Mouse (Mus musculus): ENCODE measurements at regions not wholly inside any gene's neighbourhood (a gene's known extent, or its start where the extent isn't known, plus 50 kb on each side); places are given as distances from the start of the nearest gene placed in this dataset.

- ATAC-seq (replicated peaks; ENCODE audit: low FRiP score, low read depth): no peak
- Histone ChIP-seq H3K4me2 (ENCODE audit: low read length) (no peak overlapping the region), H3K27ac (no peak overlapping the region), H3K36me3 (ENCODE audit: insufficient read depth, low read length) (no peaks in the 10 kb centered on the region), H3K4me3 (replicated peaks; ENCODE audit: low read depth, low read length) (no peak overlapping the region), H3K27me3 (ENCODE audit: insufficient read depth, low read length) (no peaks in the 10 kb centered on the region), H3K9ac (ENCODE audit: low read depth, low read length) (no peak overlapping the region), H3K9me3 (replicated peaks; ENCODE audit: low read length) (no peaks in the 10 kb centered on the region), H3K4me1 (replicated peaks; ENCODE audit: insufficient read depth, low read length) (no peaks in the 10 kb centered on the region)
- WGBS: 50% methylated on average over 1 of the region's 1 CpGs
- TF ChIP-seq CTCF (IDR thresholded peaks at IDR 0.05; ENCODE audit: low read depth): no peak
- no peak for DNase-seq (ENCODE audit: low spot score)
Measured at GRCm38 (mm10) chr15:51265971-51266370, 2618.7 kb upstream of the Gm7489 start.

DNA sequence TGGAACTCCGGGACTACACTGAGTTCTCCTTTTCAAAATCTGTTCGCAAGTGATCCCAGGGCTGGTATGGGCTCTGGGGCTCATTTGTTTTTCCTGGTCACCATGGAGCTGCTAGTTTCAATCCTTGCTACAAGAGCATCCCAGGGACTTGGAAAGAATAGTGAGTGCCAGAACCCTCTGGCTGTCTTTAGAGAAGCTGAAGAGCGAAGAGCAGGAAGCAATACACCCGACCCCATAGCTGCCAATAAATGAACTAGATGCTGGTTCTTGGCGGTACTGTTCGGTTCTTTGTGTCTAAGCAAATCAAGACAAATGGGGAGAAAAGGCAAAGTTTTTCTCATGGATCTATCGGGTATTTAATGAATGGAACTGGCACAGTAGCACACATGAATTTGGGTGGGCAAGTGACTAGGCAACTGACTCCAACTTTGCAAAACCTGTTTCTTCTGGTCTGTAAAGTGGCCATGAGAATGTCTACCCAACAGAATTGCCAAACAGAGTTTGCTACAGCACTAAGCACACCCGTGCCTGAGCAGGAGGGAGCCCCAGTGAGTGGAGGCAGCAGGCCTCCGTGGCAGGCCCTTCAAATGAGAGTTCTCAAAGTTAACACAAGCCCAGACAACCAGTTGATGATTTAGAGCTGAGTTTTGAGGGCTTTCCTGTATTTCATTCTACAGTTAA, 2612.9 kb upstream of the Gm7489 start:
- WGBS: 84% methylated on average over 9 of the region's 9 CpGs
- H3K9me3 ChIP-seq (replicated peaks; ENCODE audit: low read length): no peaks in the 10 kb centered on the region
- H3K4me1 ChIP-seq (replicated peaks; ENCODE audit: insufficient read depth, low read length): no peaks in the 10 kb centered on the region
- DNase-seq (ENCODE audit: low spot score): no peak
- no peak for ATAC-seq (replicated peaks; ENCODE audit: low FRiP score, low read depth)
- no peak for TF ChIP-seq CTCF (IDR thresholded peaks at IDR 0.05; ENCODE audit: low read depth)
- H3K9ac ChIP-seq (ENCODE audit: low read depth, low read length): no peak overlapping the region
- no peaks in the 10 kb centered on the region for H3K27me3 ChIP-seq (ENCODE audit: insufficient read depth, low read length)
- no peak overlapping the region for H3K27ac ChIP-seq
- no peak overlapping the region for H3K4me3 ChIP-seq (replicated peaks; ENCODE audit: low read depth, low read length)
- no peak overlapping the region for H3K4me2 ChIP-seq (ENCODE audit: low read length)
- no peaks in the 10 kb centered on the region for H3K36me3 ChIP-seq (ENCODE audit: insufficient read depth, low read length)

DNA sequence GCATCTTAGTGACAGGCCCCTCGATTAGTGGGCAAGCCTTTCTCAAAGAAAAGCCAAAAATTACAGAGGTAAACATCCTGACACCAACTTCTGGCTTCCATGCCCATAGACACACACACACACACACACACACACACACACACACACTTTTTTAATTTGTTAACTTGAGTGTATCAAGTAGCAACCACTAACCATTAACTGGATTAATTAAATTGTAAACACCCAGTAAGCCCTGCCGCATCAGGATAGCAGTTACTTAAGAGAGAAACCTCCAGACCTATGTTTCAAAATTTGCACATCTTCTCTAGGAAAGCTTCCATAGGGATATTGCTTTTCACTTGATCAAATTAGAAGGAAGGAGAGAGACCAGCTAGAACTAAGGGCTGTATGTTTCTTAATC, 2599.4 kb upstream of the Gm7489 start:
- H3K9ac ChIP-seq (ENCODE audit: low read depth, low read length): no peak overlapping the region
- no peak overlapping the region for H3K4me3 ChIP-seq (replicated peaks; ENCODE audit: low read depth, low read length)
- ATAC-seq (replicated peaks; ENCODE audit: low FRiP score, low read depth) (no peak), DNase-seq (ENCODE audit: low spot score) (no peak)
- H3K27me3 ChIP-seq (ENCODE audit: insufficient read depth, low read length): no peaks in the 10 kb centered on the region
- H3K27ac ChIP-seq: no peak overlapping the region
- TF ChIP-seq CTCF (IDR thresholded peaks at IDR 0.05; ENCODE audit: low read depth): no peak
- no peaks in the 10 kb centered on the region for H3K9me3 ChIP-seq (replicated peaks; ENCODE audit: low read length)
- H3K36me3 ChIP-seq (ENCODE audit: insufficient read depth, low read length): no peaks in the 10 kb centered on the region
- no peak overlapping the region for H3K4me2 ChIP-seq (ENCODE audit: low read length)
- 63% methylated on average over 2 of the region's 2 CpGs for WGBS
- H3K4me1 ChIP-seq (replicated peaks; ENCODE audit: insufficient read depth, low read length): no peaks in the 10 kb centered on the region

DNA sequence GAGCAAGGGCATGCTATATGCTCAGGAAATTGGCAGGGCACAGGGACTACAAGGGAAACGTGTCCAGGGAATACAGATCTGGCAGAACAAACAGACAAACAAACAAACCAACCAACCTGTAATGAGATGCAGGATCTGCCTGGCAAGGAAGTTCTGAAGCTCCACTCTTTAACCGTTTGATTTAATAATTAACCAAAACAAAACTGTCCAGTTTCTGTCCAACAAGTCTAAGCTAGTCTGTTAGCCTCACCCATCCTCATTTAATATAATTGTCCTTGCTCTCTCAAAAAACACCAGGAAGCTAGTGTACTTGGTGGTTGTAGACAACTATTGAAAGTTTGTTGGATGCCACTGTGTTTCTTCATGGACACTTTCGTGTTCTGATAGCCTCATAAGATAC, 2598.4 kb upstream of the Gm7489 start:
- H3K27ac ChIP-seq: no peak overlapping the region
- no peaks in the 10 kb centered on the region for H3K27me3 ChIP-seq (ENCODE audit: insufficient read depth, low read length)
- H3K4me2 ChIP-seq (ENCODE audit: low read length): no peak overlapping the region
- no peak overlapping the region for H3K4me3 ChIP-seq (replicated peaks; ENCODE audit: low read depth, low read length)
- 50% methylated on average over 3 of the region's 3 CpGs for WGBS
- no peaks in the 10 kb centered on the region for H3K9me3 ChIP-seq (replicated peaks; ENCODE audit: low read length)
- ATAC-seq (replicated peaks; ENCODE audit: low FRiP score, low read depth) (no peak), DNase-seq (ENCODE audit: low spot score) (no peak)
- no peak overlapping the region for H3K9ac ChIP-seq (ENCODE audit: low read depth, low read length)
- TF ChIP-seq CTCF (IDR thresholded peaks at IDR 0.05; ENCODE audit: low read depth): no peak
- no peaks in the 10 kb centered on the region for H3K36me3 ChIP-seq (ENCODE audit: insufficient read depth, low read length)
- no peaks in the 10 kb centered on the region for H3K4me1 ChIP-seq (replicated peaks; ENCODE audit: insufficient read depth, low read length)

DNA sequence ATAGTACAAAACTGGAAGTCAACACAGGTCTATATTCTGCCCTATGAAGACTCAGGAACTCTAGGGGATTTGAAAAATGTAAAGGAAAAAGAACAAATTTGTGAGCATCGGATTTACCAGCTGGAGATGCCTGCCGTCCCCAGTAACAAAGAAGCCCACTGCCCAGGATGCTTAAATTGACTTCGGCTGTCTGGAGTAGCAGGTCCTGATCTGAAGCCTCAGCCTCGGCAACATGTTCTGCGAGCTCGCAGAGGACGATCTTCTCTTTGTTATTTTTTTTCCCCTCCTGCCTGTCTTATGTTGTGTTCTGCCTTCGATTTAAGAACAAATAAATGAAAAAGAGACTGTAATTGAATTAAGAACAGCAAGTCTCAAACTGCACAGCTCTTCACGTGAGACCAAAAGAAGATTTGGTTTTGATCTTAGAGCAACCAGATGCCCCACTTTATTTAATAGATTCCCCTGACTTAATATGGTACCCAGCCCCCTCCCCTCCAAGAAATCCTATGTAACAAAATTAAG, 2595.7 kb upstream of the Gm7489 start:
- Histone ChIP-seq H3K9me3 (replicated peaks; ENCODE audit: low read length) (no peaks in the 10 kb centered on the region), H3K4me3 (replicated peaks; ENCODE audit: low read depth, low read length) (no peak overlapping the region), H3K27ac (no peak overlapping the region), H3K9ac (ENCODE audit: low read depth, low read length) (no peak overlapping the region), H3K4me2 (ENCODE audit: low read length) (no peak overlapping the region), H3K27me3 (ENCODE audit: insufficient read depth, low read length) (no peaks in the 10 kb centered on the region), H3K36me3 (ENCODE audit: insufficient read depth, low read length) (no peaks in the 10 kb centered on the region), H3K4me1 (replicated peaks; ENCODE audit: insufficient read depth, low read length) (no peaks in the 10 kb centered on the region)
- WGBS: 59% methylated on average over 9 of the region's 9 CpGs
- no peak for DNase-seq (ENCODE audit: low spot score)
- TF ChIP-seq CTCF (IDR thresholded peaks at IDR 0.05; ENCODE audit: low read depth): no peak
- ATAC-seq (replicated peaks; ENCODE audit: low FRiP score, low read depth): no peak

DNA sequence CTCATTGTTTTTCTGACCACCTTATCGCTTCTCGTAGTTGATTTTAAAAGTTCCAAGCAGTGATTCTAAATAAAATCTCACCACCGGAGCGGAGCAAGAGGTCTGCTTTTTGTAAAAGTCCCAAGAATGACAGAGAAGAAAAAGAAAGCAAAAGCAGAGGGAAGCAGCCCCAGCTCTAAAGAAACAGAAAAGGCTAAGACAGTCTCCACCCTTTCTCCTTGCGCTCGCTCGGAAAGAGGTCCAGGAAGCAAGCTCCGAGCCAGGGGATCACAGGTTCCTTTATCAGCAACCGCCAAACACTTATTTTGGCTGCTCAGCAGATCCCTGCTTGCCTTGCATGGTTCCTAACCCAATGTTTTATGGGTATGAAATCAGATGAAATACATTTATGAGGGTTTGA, 2594.8 kb upstream of the Gm7489 start:
- 76% methylated on average over 9 of the region's 9 CpGs for WGBS
- DNase-seq (ENCODE audit: low spot score): no peak
- ATAC-seq (replicated peaks; ENCODE audit: low FRiP score, low read depth): no peak
- Histone ChIP-seq H3K4me2 (ENCODE audit: low read length) (no peak overlapping the region), H3K27ac (no peak overlapping the region), H3K36me3 (ENCODE audit: insufficient read depth, low read length) (no peaks in the 10 kb centered on the region), H3K4me3 (replicated peaks; ENCODE audit: low read depth, low read length) (no peak overlapping the region), H3K4me1 (replicated peaks; ENCODE audit: insufficient read depth, low read length) (no peaks in the 10 kb centered on the region), H3K9ac (ENCODE audit: low read depth, low read length) (no peak overlapping the region), H3K27me3 (ENCODE audit: insufficient read depth, low read length) (no peaks in the 10 kb centered on the region), H3K9me3 (replicated peaks; ENCODE audit: low read length) (no peaks in the 10 kb centered on the region)
- TF ChIP-seq CTCF (IDR thresholded peaks at IDR 0.05; ENCODE audit: low read depth): no peak

DNA sequence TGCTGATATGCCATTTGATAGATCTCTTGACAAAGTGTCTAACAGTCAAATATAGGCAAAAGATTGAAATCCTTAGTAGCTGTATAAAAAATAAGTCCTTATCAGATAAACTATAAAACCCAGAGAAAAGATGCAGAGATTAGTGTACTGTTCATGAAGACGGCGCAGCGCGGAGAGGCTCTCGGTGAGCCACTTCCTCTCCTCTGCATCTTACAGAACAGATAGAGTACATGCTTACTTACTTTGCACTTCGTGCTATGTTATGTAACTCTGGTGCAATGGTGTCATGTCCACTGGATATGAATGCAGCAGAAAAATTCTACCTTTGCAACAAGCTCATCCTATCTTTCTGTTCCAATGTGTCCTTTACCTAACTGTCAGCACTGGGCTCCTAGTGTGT, 2593.5 kb upstream of the Gm7489 start:
- Histone ChIP-seq H3K27me3 (ENCODE audit: insufficient read depth, low read length) (no peaks in the 10 kb centered on the region), H3K9me3 (replicated peaks; ENCODE audit: low read length) (no peaks in the 10 kb centered on the region), H3K9ac (ENCODE audit: low read depth, low read length) (no peak overlapping the region), H3K36me3 (ENCODE audit: insufficient read depth, low read length) (no peaks in the 10 kb centered on the region), H3K4me2 (ENCODE audit: low read length) (no peak overlapping the region), H3K4me1 (replicated peaks; ENCODE audit: insufficient read depth, low read length) (no peaks in the 10 kb centered on the region), H3K27ac (no peak overlapping the region), H3K4me3 (replicated peaks; ENCODE audit: low read depth, low read length) (no peak overlapping the region)
- ATAC-seq (replicated peaks; ENCODE audit: low FRiP score, low read depth) (no peak), DNase-seq (ENCODE audit: low spot score) (no peak)
- 94% methylated on average over 6 of the region's 6 CpGs for WGBS
- TF ChIP-seq CTCF (IDR thresholded peaks at IDR 0.05; ENCODE audit: low read depth): no peak
